ENCODE assay signal across 8 mouse cellular contexts in genomic region chr11:106158930-106159215, GRCm38 (mm10). TPM values are rescaled to one million over a fixed set of nuclear protein-coding genes. Genes with fewer than 3 reads are reported as not detected.
A peak's percentile ranks its signal among the peaks of the same experiment; 100 is the strongest.
DNase-seq lines count a peak whose midpoint lies in the region; ATAC-seq and TF ChIP-seq lines count a peak whose summit lies in the region.

No protein-coding gene starts in this region.

- no peaks in the 10 kb centered on the region for H3K27me3 ChIP-seq in kidney, embryonic 15.5 days
- H3K27me3 ChIP-seq in hindbrain, embryonic 13.5 days, result no peaks in the 10 kb centered on the region
- no peaks in the 10 kb centered on the region for H3K27me3 ChIP-seq in midbrain, embryonic 13.5 days

- peak overlapping the region; percentile 91 for H3K9ac ChIP-seq in kidney, embryonic 15.5 days
- peak overlapping the region; percentile 97 for H3K9ac ChIP-seq in hindbrain, embryonic 13.5 days
- peak overlapping the region; percentile 96 for H3K9ac ChIP-seq in midbrain, embryonic 13.5 days (replicated peaks)

- H3K27ac ChIP-seq in kidney, embryonic 15.5 days, result peak overlapping the region; percentile 96
- peak overlapping the region; percentile 91 for H3K27ac ChIP-seq in bone marrow macrophage, adult 2 months (ENCODE audit: insufficient read depth, low read depth, low read length)
- H3K27ac ChIP-seq in hindbrain, embryonic 13.5 days, result peak overlapping the region; percentile 98
- peak overlapping the region; percentile 98 for H3K27ac ChIP-seq in midbrain, embryonic 13.5 days

- peak overlapping the region; percentile 94 for H3K4me3 ChIP-seq in kidney, embryonic 15.5 days (replicated peaks)
- peak overlapping the region; percentile 95 for H3K4me3 ChIP-seq in bone marrow macrophage, adult 2 months (ENCODE audit: insufficient read depth, low read length)
- peak overlapping the region; percentile 81 for H3K4me3 ChIP-seq in hindbrain, embryonic 13.5 days
- H3K4me3 ChIP-seq in midbrain, embryonic 13.5 days (replicated peaks), result peak overlapping the region; percentile 83

- no peak for DNase-seq in kidney, postnatal 10 days
- no peak for DNase-seq in adipocyte (ENCODE audit: low spot score)
- DNase-seq in layer of hippocampus, adult 9-11 months, result no peak
- DNase-seq in thymus, postnatal 10 days (ENCODE audit: low spot score in 2 of 2), result no peak

- TF ChIP-seq CTCF in bone marrow macrophage, adult 2 months (IDR thresholded peaks at IDR 0.05; ENCODE audit: low read depth, low read length), result no peak

- no peak for TF ChIP-seq POLR2A in bone marrow macrophage, adult 2 months (IDR thresholded peaks at IDR 0.05; ENCODE audit: borderline replicate concordance, low read depth, low read length)

- WGBS in kidney, embryonic 15.5 days, result 34% methylated on average over 9 of the region's 9 CpGs
- WGBS in hindbrain, embryonic 13.5 days, result 45% methylated on average over 9 of the region's 9 CpGs
- WGBS in midbrain, embryonic 13.5 days, result 42% methylated on average over 9 of the region's 9 CpGs

- H3K9me3 ChIP-seq in kidney, embryonic 15.5 days (replicated peaks), result no peaks in the 10 kb centered on the region
- H3K9me3 ChIP-seq in hindbrain, embryonic 13.5 days, result no peaks in the 10 kb centered on the region
- no peaks in the 10 kb centered on the region for H3K9me3 ChIP-seq in midbrain, embryonic 13.5 days

- peaks cover 48% of the 10 kb centered on the region for H3K36me3 ChIP-seq in kidney, embryonic 15.5 days
- H3K36me3 ChIP-seq in hindbrain, embryonic 13.5 days, result peaks cover 46% of the 10 kb centered on the region
- peaks cover 47% of the 10 kb centered on the region for H3K36me3 ChIP-seq in midbrain, embryonic 13.5 days

- peaks cover 36% of the 10 kb centered on the region for H3K4me1 ChIP-seq in kidney, embryonic 15.5 days
- peaks cover 31% of the 10 kb centered on the region for H3K4me1 ChIP-seq in bone marrow macrophage, adult 2 months (ENCODE audit: control insufficient read depth, insufficient read depth, low read length)
- peaks cover 53% of the 10 kb centered on the region for H3K4me1 ChIP-seq in hindbrain, embryonic 13.5 days (replicated peaks)
- peaks cover 52% of the 10 kb centered on the region for H3K4me1 ChIP-seq in midbrain, embryonic 13.5 days (replicated peaks)

- peak; percentile 14 for ATAC-seq in kidney, embryonic 15.5 days (replicated peaks; ENCODE audit: low FRiP score)
- ATAC-seq in hindbrain, embryonic 13.5 days (ENCODE audit: low FRiP score), result peak; percentile 8; the same call in 1 of the 2 replicates
- ATAC-seq in midbrain, embryonic 13.5 days, result peak; percentile 15

- peak overlapping the region; percentile 91 for H3K4me2 ChIP-seq in kidney, embryonic 15.5 days
- peak overlapping the region; percentile 94 for H3K4me2 ChIP-seq in hindbrain, embryonic 13.5 days
- peak overlapping the region; percentile 96 for H3K4me2 ChIP-seq in midbrain, embryonic 13.5 days (replicated peaks)

RNA-seq across cellular contexts. Expression of gene Gm10840, which starts 1.8 kb away (rescaled TPM):
- not detected in 2 replicates for polyA plus RNA-seq in kidney, embryonic 15.5 days (2015; fragmentation: Nextera tagmentation; extraction: Ambion mirVana)
- not detected in 2 replicates for polyA plus RNA-seq in bone marrow macrophage, adult 2 months (2012; ENCODE audit: insufficient read depth, insufficient read length, missing spikeins)
- polyA plus RNA-seq in hindbrain, embryonic 13.5 days (2015; fragmentation: Nextera tagmentation; extraction: Ambion mirVana), result not detected in 2 replicates
- 1.7 TPM in 1 of 2 replicates, not detected in the other for polyA plus RNA-seq in midbrain, embryonic 13.5 days (2015; fragmentation: Nextera tagmentation; extraction: Ambion mirVana)

RNA-seq across cellular contexts. Expression of gene Limd2, which starts 1.8 kb away (rescaled TPM):
- 201 and 217 TPM in 2 replicates for polyA plus RNA-seq in kidney, embryonic 15.5 days (2015; fragmentation: Nextera tagmentation; extraction: Ambion mirVana)
- 263 and 272 TPM in 2 replicates for polyA plus RNA-seq in bone marrow macrophage, adult 2 months (2012; ENCODE audit: insufficient read depth, insufficient read length, missing spikeins)
- polyA plus RNA-seq in hindbrain, embryonic 13.5 days (2015; fragmentation: Nextera tagmentation; extraction: Ambion mirVana), result 197 and 211 TPM in 2 replicates
- polyA plus RNA-seq in midbrain, embryonic 13.5 days (2015; fragmentation: Nextera tagmentation; extraction: Ambion mirVana), result 211 TPM in 2 replicates

RNA-seq across cellular contexts. Expression of gene Strada, which starts 43.1 kb away (rescaled TPM):
- 28.6 and 31.5 TPM in 2 replicates for polyA plus RNA-seq in kidney, embryonic 15.5 days (2015; fragmentation: Nextera tagmentation; extraction: Ambion mirVana)
- 23.8 and 25.4 TPM in 2 replicates for polyA plus RNA-seq in bone marrow macrophage, adult 2 months (2012; ENCODE audit: insufficient read depth, insufficient read length, missing spikeins)
- polyA plus RNA-seq in hindbrain, embryonic 13.5 days (2015; fragmentation: Nextera tagmentation; extraction: Ambion mirVana), result 31.2 and 34.2 TPM in 2 replicates
- polyA plus RNA-seq in midbrain, embryonic 13.5 days (2015; fragmentation: Nextera tagmentation; extraction: Ambion mirVana), result 33.8 and 36.9 TPM in 2 replicates

RNA-seq across cellular contexts. Expression of gene Ccdc47, which starts 57.3 kb away (rescaled TPM):
- 85.4 and 89.5 TPM in 2 replicates for polyA plus RNA-seq in kidney, embryonic 15.5 days (2015; fragmentation: Nextera tagmentation; extraction: Ambion mirVana)
- 97.3 and 99.5 TPM in 2 replicates for polyA plus RNA-seq in bone marrow macrophage, adult 2 months (2012; ENCODE audit: insufficient read depth, insufficient read length, missing spikeins)
- 97.0 and 106 TPM in 2 replicates for polyA plus RNA-seq in hindbrain, embryonic 13.5 days (2015; fragmentation: Nextera tagmentation; extraction: Ambion mirVana)
- 96.2 and 101 TPM in 2 replicates for polyA plus RNA-seq in midbrain, embryonic 13.5 days (2015; fragmentation: Nextera tagmentation; extraction: Ambion mirVana)

RNA-seq across cellular contexts. Expression of gene Ddx42, which starts 57.9 kb away (rescaled TPM):
- 75.9 and 77.8 TPM in 2 replicates for polyA plus RNA-seq in kidney, embryonic 15.5 days (2015; fragmentation: Nextera tagmentation; extraction: Ambion mirVana)
- 42.8 and 46.3 TPM in 2 replicates for polyA plus RNA-seq in bone marrow macrophage, adult 2 months (2012; ENCODE audit: insufficient read depth, insufficient read length, missing spikeins)
- 92.0 and 96.2 TPM in 2 replicates for polyA plus RNA-seq in hindbrain, embryonic 13.5 days (2015; fragmentation: Nextera tagmentation; extraction: Ambion mirVana)
- 101 and 105 TPM in 2 replicates for polyA plus RNA-seq in midbrain, embryonic 13.5 days (2015; fragmentation: Nextera tagmentation; extraction: Ambion mirVana)
